Mouse (Mus musculus): Measurements from ENCODE around the gene Hist1h2br. TPM values are rescaled to one million over a fixed set of nuclear protein-coding genes. Genes with fewer than 3 reads are reported as not detected.
"Not testable (repeated sequence)": the region's sequence is repeated elsewhere in the genome, so short reads cannot be mapped to it uniquely, and the experiment has no call there.

Hist1h2br gene
- polyA plus RNA-seq, 1 experiment from 2014 or later, result 19.7 TPM

- H3K36me3 ChIP-seq (ENCODE audit: control insufficient read depth, insufficient read depth, low read length), result no peaks in the 10 kb centered on the region
- H3K4me1 ChIP-seq (replicated peaks; ENCODE audit: control insufficient read depth, insufficient read depth, low read length), result peaks cover 4% of the 10 kb centered on the region; the same call in 1 of the 2 replicates
- ATAC-seq (replicated peaks; ENCODE audit: low FRiP score) (peak; percentile 56; the same call in 1 of the 2 replicates), DNase-seq (ENCODE audit: low spot score) (peak; percentile 72)
- H3K27ac ChIP-seq (ENCODE audit: low read depth, low read length), result no peak overlapping the region
- peak overlapping the region; percentile 70 for H3K4me2 ChIP-seq
- no peaks in the 10 kb centered on the region for H3K9me3 ChIP-seq (ENCODE audit: control insufficient read depth, low read length)
- peak overlapping the region; percentile 65 for H3K9ac ChIP-seq (ENCODE audit: low read depth, low read length)
- under 1% methylated on average over 15 of the region's 15 CpGs for WGBS
- peak overlapping the region; percentile 72 for H3K4me3 ChIP-seq (ENCODE audit: low read depth, low read length)
- no peaks in the 10 kb centered on the region for H3K27me3 ChIP-seq (replicated peaks; ENCODE audit: control insufficient read depth, insufficient read depth, low read length)
Observed at GRCm38 (mm10) chr13:21855698-21856162, 22.2 kb downstream of the Hist1h2br start.

- Histone ChIP-seq H3K27ac (ENCODE audit: low read depth, low read length) (no peak overlapping the region), H3K9me3 (ENCODE audit: control insufficient read depth, low read length) (no peaks in the 10 kb centered on the region), H3K9ac (ENCODE audit: low read depth, low read length) (no peak overlapping the region), H3K4me3 (ENCODE audit: low read depth, low read length) (no peak overlapping the region), H3K4me2 (no peak overlapping the region), H3K36me3 (ENCODE audit: control insufficient read depth, insufficient read depth, low read length) (no peaks in the 10 kb centered on the region), H3K27me3 (replicated peaks; ENCODE audit: control insufficient read depth, insufficient read depth, low read length) (no peaks in the 10 kb centered on the region), H3K4me1 (replicated peaks; ENCODE audit: control insufficient read depth, insufficient read depth, low read length) (no peaks in the 10 kb centered on the region)
- 27% methylated on average over 5 of the region's 5 CpGs for WGBS
- DNase-seq (ENCODE audit: low spot score) (no peak), ATAC-seq (replicated peaks; ENCODE audit: low FRiP score) (no peak)
Observed at GRCm38 (mm10) chr13:21861608-21862007, 28.1 kb downstream of the Hist1h2br start.

DNA sequence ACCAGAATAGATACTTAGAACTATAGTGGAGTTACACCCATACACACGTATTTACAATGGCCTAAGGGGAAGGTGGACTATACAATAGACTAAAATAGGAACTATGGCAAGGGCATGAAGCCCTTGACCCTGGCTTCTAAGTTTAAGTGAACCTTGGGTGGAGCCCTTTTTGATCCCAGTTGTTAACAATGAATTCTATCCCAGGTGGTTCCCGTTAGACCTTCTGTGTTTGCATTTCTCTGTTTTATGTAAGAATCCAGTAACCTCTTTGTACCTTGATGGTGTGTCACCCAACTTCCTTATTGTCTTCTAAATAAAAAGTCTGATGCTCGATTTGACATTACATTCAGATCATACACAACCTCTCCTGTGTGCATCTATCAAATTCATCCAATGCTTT, 32.0 kb downstream of the Hist1h2br start:
- not testable (repeated sequence) for H3K9me3 ChIP-seq (ENCODE audit: control insufficient read depth, low read length); H3K27me3 ChIP-seq (replicated peaks; ENCODE audit: control insufficient read depth, insufficient read depth, low read length); H3K36me3 ChIP-seq (ENCODE audit: control insufficient read depth, insufficient read depth, low read length); DNase-seq (ENCODE audit: low spot score); H3K4me1 ChIP-seq (replicated peaks; ENCODE audit: control insufficient read depth, insufficient read depth, low read length); H3K9ac ChIP-seq (ENCODE audit: low read depth, low read length); H3K4me2 ChIP-seq; ATAC-seq (replicated peaks; ENCODE audit: low FRiP score); H3K27ac ChIP-seq (ENCODE audit: low read depth, low read length); H3K4me3 ChIP-seq (ENCODE audit: low read depth, low read length)
- 76% methylated on average over 3 of the region's 3 CpGs for WGBS

DNA sequence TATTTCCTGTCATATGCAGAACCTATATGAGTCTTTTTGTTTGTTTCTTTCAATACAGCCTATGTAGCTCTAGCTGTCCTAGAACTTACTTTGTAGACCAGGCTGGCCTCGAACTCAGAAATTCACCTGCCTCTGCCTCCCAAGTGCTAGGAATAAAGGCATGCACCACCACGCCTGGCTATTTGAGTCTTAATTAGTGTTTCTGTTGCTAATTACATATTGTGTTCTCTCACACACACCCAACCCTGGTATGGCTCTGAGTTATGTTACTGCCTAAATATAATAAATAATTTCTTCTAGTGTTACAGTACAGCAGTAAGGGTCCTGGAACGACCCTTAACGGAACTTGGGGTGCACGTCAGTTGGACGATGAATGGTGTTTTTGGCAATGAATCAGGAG, 47.2 kb downstream of the Hist1h2br start:
- Histone ChIP-seq H3K9ac (ENCODE audit: low read depth, low read length) (no peak overlapping the region), H3K27me3 (replicated peaks; ENCODE audit: control insufficient read depth, insufficient read depth, low read length) (no peaks in the 10 kb centered on the region), H3K4me1 (replicated peaks; ENCODE audit: control insufficient read depth, insufficient read depth, low read length) (peaks cover 5% of the 10 kb centered on the region; the same call in 1 of the 2 replicates), H3K9me3 (ENCODE audit: control insufficient read depth, low read length) (no peaks in the 10 kb centered on the region), H3K27ac (ENCODE audit: low read depth, low read length) (no peak overlapping the region), H3K36me3 (ENCODE audit: control insufficient read depth, insufficient read depth, low read length) (no peaks in the 10 kb centered on the region), H3K4me3 (ENCODE audit: low read depth, low read length) (no peak overlapping the region), H3K4me2 (no peak overlapping the region)
- DNase-seq (ENCODE audit: low spot score) (no peak), ATAC-seq (replicated peaks; ENCODE audit: low FRiP score) (no peak)
- WGBS, result 82% methylated on average over 6 of the region's 6 CpGs

DNA sequence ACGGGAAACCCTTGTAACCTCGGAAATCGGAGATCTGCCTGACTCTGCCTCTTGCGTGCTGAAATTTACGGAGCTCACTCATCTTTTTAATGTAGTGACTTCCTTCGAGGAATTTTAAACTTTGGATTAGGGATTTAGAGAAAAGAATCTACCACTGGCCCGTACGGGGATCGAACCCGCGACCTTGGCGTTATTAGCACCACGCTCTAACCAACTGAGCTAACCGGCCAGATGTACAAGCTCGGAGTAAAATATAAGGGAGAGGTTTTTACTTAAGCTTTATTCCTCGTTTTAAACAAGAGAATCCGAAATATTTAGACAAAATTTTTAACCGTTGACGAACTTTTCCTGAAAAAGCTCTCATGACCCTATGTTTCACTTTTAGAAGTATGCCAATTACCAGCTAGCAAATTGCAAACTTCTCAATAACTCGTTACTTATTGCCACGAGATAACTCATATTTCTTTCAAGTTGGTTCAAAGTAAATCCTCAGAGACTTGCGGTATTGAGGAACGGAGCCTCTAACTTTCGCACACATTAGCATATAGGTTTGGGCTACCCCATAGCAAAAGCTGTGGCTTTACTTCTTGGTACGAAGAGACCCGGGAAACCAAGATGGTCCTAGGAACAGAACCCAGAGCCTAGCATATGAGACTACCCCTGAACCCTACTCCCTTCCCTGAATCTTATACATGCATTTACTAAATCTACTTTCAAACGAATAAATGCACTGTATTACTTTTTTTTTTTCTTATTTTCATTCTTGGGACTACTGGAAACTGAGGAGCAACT, 48.5 kb downstream of the Hist1h2br start:
- whole genome bisulfite sequencing, result under 1% methylated on average over 27 of the region's 27 CpGs
- Histone ChIP-seq H3K4me1 (replicated peaks; ENCODE audit: control insufficient read depth, insufficient read depth, low read length) (peaks cover 5% of the 10 kb centered on the region; the same call in 1 of the 2 replicates), H3K27ac (ENCODE audit: low read depth, low read length) (peak overlapping the region; percentile 43; the same call in 1 of the 2 replicates), H3K4me3 (ENCODE audit: low read depth, low read length) (peak overlapping the region; percentile 61), H3K36me3 (ENCODE audit: control insufficient read depth, insufficient read depth, low read length) (no peaks in the 10 kb centered on the region), H3K27me3 (replicated peaks; ENCODE audit: control insufficient read depth, insufficient read depth, low read length) (no peaks in the 10 kb centered on the region), H3K9me3 (ENCODE audit: control insufficient read depth, low read length) (no peaks in the 10 kb centered on the region), H3K9ac (ENCODE audit: low read depth, low read length) (peak overlapping the region; percentile 70), H3K4me2 (peak overlapping the region; percentile 83)
- peak; percentile 89 for ATAC-seq (replicated peaks; ENCODE audit: low FRiP score)
- peak; percentile 75 for DNase-seq (ENCODE audit: low spot score)

- peak overlapping the region; percentile 83 for H3K4me2 ChIP-seq
- under 1% methylated on average over 13 of the region's 13 CpGs for WGBS
- H3K36me3 ChIP-seq (ENCODE audit: control insufficient read depth, insufficient read depth, low read length), result no peaks in the 10 kb centered on the region
- H3K9ac ChIP-seq (ENCODE audit: low read depth, low read length), result peak overlapping the region; percentile 70
- no peak overlapping the region for H3K27ac ChIP-seq (ENCODE audit: low read depth, low read length)
- H3K4me3 ChIP-seq (ENCODE audit: low read depth, low read length), result peak overlapping the region; percentile 61
- H3K27me3 ChIP-seq (replicated peaks; ENCODE audit: control insufficient read depth, insufficient read depth, low read length), result no peaks in the 10 kb centered on the region
- peaks cover 5% of the 10 kb centered on the region; the same call in 1 of the 2 replicates for H3K4me1 ChIP-seq (replicated peaks; ENCODE audit: control insufficient read depth, insufficient read depth, low read length)
- no peaks in the 10 kb centered on the region for H3K9me3 ChIP-seq (ENCODE audit: control insufficient read depth, low read length)
- ATAC-seq (replicated peaks; ENCODE audit: low FRiP score) (peak; percentile 82), DNase-seq (ENCODE audit: low spot score) (peak; percentile 89)
Observed at GRCm38 (mm10) chr13:21882760-21883405, 49.3 kb downstream of the Hist1h2br start.

GRCm38 (mm10) chr13:21883407-21883806, 49.9 kb downstream of the Hist1h2br start:
- H3K4me1 ChIP-seq (replicated peaks; ENCODE audit: control insufficient read depth, insufficient read depth, low read length), result peaks cover 5% of the 10 kb centered on the region; the same call in 1 of the 2 replicates
- H3K9ac ChIP-seq (ENCODE audit: low read depth, low read length), result peak overlapping the region; percentile 43
- no peaks in the 10 kb centered on the region for H3K36me3 ChIP-seq (ENCODE audit: control insufficient read depth, insufficient read depth, low read length)
- no peak for ATAC-seq (replicated peaks; ENCODE audit: low FRiP score)
- H3K27me3 ChIP-seq (replicated peaks; ENCODE audit: control insufficient read depth, insufficient read depth, low read length), result no peaks in the 10 kb centered on the region
- WGBS, result 24% methylated on average over 5 of the region's 5 CpGs
- H3K27ac ChIP-seq (ENCODE audit: low read depth, low read length), result no peak overlapping the region
- no peaks in the 10 kb centered on the region for H3K9me3 ChIP-seq (ENCODE audit: control insufficient read depth, low read length)
- peak overlapping the region; percentile 61 for H3K4me3 ChIP-seq (ENCODE audit: low read depth, low read length)
- no peak for DNase-seq (ENCODE audit: low spot score)
- peak overlapping the region; percentile 83 for H3K4me2 ChIP-seq

GRCm38 (mm10) chr13:21884586-21884985, 51.0 kb downstream of the Hist1h2br start:
- H3K4me3 ChIP-seq (ENCODE audit: low read depth, low read length), result no peak overlapping the region
- H3K4me1 ChIP-seq (replicated peaks; ENCODE audit: control insufficient read depth, insufficient read depth, low read length), result peaks cover 5% of the 10 kb centered on the region; the same call in 1 of the 2 replicates

More at GRCm38 (mm10) chr13:21884586-21884985, 51.0 kb downstream of the Hist1h2br start:
- H3K9ac ChIP-seq (ENCODE audit: low read depth, low read length), result no peak overlapping the region
- no peaks in the 10 kb centered on the region for H3K27me3 ChIP-seq (replicated peaks; ENCODE audit: control insufficient read depth, insufficient read depth, low read length)
- H3K4me2 ChIP-seq, result no peak overlapping the region
- H3K36me3 ChIP-seq (ENCODE audit: control insufficient read depth, insufficient read depth, low read length), result no peaks in the 10 kb centered on the region
- no peaks in the 10 kb centered on the region for H3K9me3 ChIP-seq (ENCODE audit: control insufficient read depth, low read length)
- ATAC-seq (replicated peaks; ENCODE audit: low FRiP score) (no peak), DNase-seq (ENCODE audit: low spot score) (no peak)
- no peak overlapping the region for H3K27ac ChIP-seq (ENCODE audit: low read depth, low read length)
- WGBS, result 71% methylated on average over 4 of the region's 4 CpGs

All from liver, embryonic 11.5 days (tissue).